Mouse (Mus musculus) cortical plate, adult 2 months (tissue): ENCODE results near the gene Slc1a2.

Source experiments
- CTCF ChIP-seq: fragments of 200-500 bp; IDR thresholded peaks from 2 replicates; pipeline ENCODE4 v1.5.1; 2011; ENCODE audit warnings: mild to moderate bottlenecking, control low read depth, low read length; ENCODE audit not compliant: insufficient read depth; ENCODE audit errors: extremely low read depth
- POLR2A ChIP-seq: fragments of 200-500 bp; IDR thresholded peaks from 2 replicates; pipeline ENCODE4 v1.6.1; 2011; ENCODE audit warnings: mild to moderate bottlenecking, low read length, control low read depth; ENCODE audit not compliant: insufficient read depth; ENCODE audit errors: extremely low read depth

- TF ChIP-seq CTCF (no peak), POLR2A (no peak)
Observed at GRCm38 (mm10) chr2:102638690-102639089, 19.8 kb upstream of the Slc1a2 start.
